In the genomic region with DNA sequence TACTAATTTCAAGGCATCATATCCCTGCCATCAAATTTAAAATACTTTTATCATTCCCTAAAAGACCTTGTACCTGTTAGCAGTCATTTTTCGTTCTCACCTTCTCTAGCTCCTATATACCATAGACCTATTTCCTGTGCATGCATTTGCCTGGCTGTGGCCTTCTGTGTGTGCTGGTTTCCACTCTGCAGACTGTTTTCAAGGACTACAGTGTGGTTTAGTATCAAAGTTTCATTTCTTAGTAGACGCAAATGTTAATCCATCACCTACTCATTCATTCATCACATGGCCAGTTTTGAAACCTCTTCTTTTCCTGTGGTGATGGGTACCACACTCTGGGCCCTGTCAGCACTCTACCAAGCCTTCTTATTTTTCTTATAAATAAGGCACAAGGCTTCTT, we compare ENCODE assay signal across 16 mouse cellular contexts.
"Had no signal": no experiment of that assay in that cellular context is flagged by ENCODE, and none has a peak within 500 bp of the region (broad histone marks: within the 10 kb centered on the region; RNA-seq: fewer than 3 reads in every experiment).

No protein-coding gene starts in this region.

- ATAC-seq: hindbrain, postnatal 0 days; intestine, embryonic 16.5 days had no signal

- DNase-seq: gastrocnemius, postnatal 14 days; gastrocnemius, postnatal 36 days; heart, adult 2 months; heart, postnatal 14 days; heart, postnatal 36 days; kidney, adult 18-20 months; kidney, adult 8-10 months; kidney, postnatal 10 days; kidney, postnatal 25 days; kidney, postnatal 4 days; layer of hippocampus, adult 9-11 months; layer of hippocampus, postnatal 36 days; liver; liver, embryonic 13.5 days had no signal
